Mouse (Mus musculus) erythroblast, embryonic 14.5 days (primary cell): Measurements from ENCODE around the gene Fndc3a. TPM values are rescaled to one million over a fixed set of nuclear protein-coding genes. Genes with fewer than 3 reads are reported as not detected.

Source experiments
- H3K27me3 ChIP-seq: 2 replicates; pipeline ENCODE4 v1.6.1; 2012; ENCODE audit warnings: inconsistent platforms; ENCODE audit not compliant: control insufficient read depth
- H3K36me3 ChIP-seq: 2 replicates; pipeline ENCODE4 v1.6.1; 2012; ENCODE audit warnings: mild to moderate bottlenecking, inconsistent platforms; ENCODE audit not compliant: control insufficient read depth
- H3K4me1 ChIP-seq: 2 replicates; pipeline ENCODE4 v1.6.1; 2012; ENCODE audit warnings: inconsistent platforms; ENCODE audit not compliant: control insufficient read depth
- H3K4me3 ChIP-seq: replicated peaks from 2 replicates; pipeline ENCODE3; 2012; ENCODE audit warnings: moderate library complexity, mild to moderate bottlenecking, inconsistent platforms
- H3K9me3 ChIP-seq: 2 replicates; pipeline ENCODE4 v1.6.1; 2012; ENCODE audit warnings: low read length, inconsistent platforms, mixed read lengths; ENCODE audit not compliant: control insufficient read depth
- GATA1 ChIP-seq: IDR thresholded peaks from 2 replicates; pipeline ENCODE4 v1.6.1; 2012; ENCODE audit warnings: low read length, inconsistent platforms, mixed read lengths
- TAL1 ChIP-seq: IDR thresholded peaks from 3 replicates; pipeline ENCODE4 v1.6.1; 2012; ENCODE audit warnings: low read length, inconsistent platforms, mixed read lengths
- polyA plus RNA-seq: library from polyadenylated mRNA; stranded (reverse); fragments of >175 nt; gene quantifications from 2 replicates; pipeline ENCODE4 v1.2.3, GENCODE M21; 2012

The Fndc3a gene
- polyA plus RNA-seq, result 0.07 and 0.08 TPM in 2 replicates

GRCm38 (mm10) chr14:72709710-72710340 is at the start of gene Fndc3a:
Gene Fndc3a (minus strand): TSS chr14:72710003.
- TF ChIP-seq TAL1 (no peak), GATA1 (no peak)
- Histone ChIP-seq H3K4me1 (peaks cover 22% of the 10 kb centered on the region), H3K4me3 (peak within 1 kb of the TSS; percentile 86), H3K9me3 (no peaks in the 10 kb centered on the region), H3K36me3 (no peaks in the 10 kb centered on the region), H3K27me3 (peaks cover 52% of the 10 kb centered on the region)

- Histone ChIP-seq H3K4me1 (no peaks in the 10 kb centered on the region), H3K9me3 (no peaks in the 10 kb centered on the region), H3K36me3 (no peaks in the 10 kb centered on the region), H3K4me3 (no peak overlapping the region), H3K27me3 (no peaks in the 10 kb centered on the region)
- TF ChIP-seq GATA1, result no peak
- TF ChIP-seq TAL1, result no peak
These were observed 43.1 kb upstream of the Fndc3a start for GRCm38 (mm10) chr14:72752893-72753292.

- no peaks in the 10 kb centered on the region for H3K27me3 ChIP-seq
- no peak for TF ChIP-seq TAL1
- TF ChIP-seq GATA1, result no peak
- H3K4me3 ChIP-seq, result no peak overlapping the region
- H3K36me3 ChIP-seq, result no peaks in the 10 kb centered on the region
- no peaks in the 10 kb centered on the region for H3K4me1 ChIP-seq
- H3K9me3 ChIP-seq, result no peaks in the 10 kb centered on the region
These were observed 40.8 kb upstream of the Fndc3a start for GRCm38 (mm10) chr14:72750426-72751182.

DNA sequence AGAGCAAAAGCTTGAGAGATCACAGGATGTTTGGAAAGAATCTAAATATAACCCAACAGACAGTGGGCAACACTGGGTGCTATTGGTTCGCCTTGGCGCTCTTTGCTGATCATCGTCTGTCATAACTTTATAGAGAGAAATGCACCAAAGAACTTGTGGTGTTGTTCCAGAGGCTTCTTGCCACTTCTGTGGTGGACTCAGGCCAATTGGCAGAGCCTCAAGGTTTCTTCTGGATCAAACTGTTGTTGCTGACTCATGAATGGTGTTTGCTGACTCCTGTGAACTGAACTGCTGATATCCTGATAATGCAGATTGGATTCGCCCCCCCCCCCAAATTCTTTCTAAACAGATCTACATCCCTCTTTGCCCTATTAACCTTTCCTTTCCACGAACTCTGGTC is 38.5 kb upstream of the Fndc3a start:
- no peaks in the 10 kb centered on the region for H3K4me1 ChIP-seq
- TF ChIP-seq TAL1, result no peak
- no peak for TF ChIP-seq GATA1
- H3K36me3 ChIP-seq, result no peaks in the 10 kb centered on the region
- H3K9me3 ChIP-seq, result no peaks in the 10 kb centered on the region
- no peak overlapping the region for H3K4me3 ChIP-seq
- H3K27me3 ChIP-seq, result no peaks in the 10 kb centered on the region

GRCm38 (mm10) chr14:72741667-72742066 is 31.9 kb upstream of the Fndc3a start:
- Histone ChIP-seq H3K9me3 (no peaks in the 10 kb centered on the region), H3K27me3 (no peaks in the 10 kb centered on the region), H3K4me3 (no peak overlapping the region), H3K36me3 (no peaks in the 10 kb centered on the region), H3K4me1 (no peaks in the 10 kb centered on the region)
- TF ChIP-seq TAL1 (no peak), GATA1 (no peak)

- Histone ChIP-seq H3K4me1 (no peaks in the 10 kb centered on the region), H3K9me3 (no peaks in the 10 kb centered on the region), H3K27me3 (no peaks in the 10 kb centered on the region), H3K4me3 (no peak overlapping the region), H3K36me3 (no peaks in the 10 kb centered on the region)
- TF ChIP-seq GATA1 (no peak), TAL1 (no peak)
These were observed 30.5 kb upstream of the Fndc3a start for GRCm38 (mm10) chr14:72740336-72740735.

DNA sequence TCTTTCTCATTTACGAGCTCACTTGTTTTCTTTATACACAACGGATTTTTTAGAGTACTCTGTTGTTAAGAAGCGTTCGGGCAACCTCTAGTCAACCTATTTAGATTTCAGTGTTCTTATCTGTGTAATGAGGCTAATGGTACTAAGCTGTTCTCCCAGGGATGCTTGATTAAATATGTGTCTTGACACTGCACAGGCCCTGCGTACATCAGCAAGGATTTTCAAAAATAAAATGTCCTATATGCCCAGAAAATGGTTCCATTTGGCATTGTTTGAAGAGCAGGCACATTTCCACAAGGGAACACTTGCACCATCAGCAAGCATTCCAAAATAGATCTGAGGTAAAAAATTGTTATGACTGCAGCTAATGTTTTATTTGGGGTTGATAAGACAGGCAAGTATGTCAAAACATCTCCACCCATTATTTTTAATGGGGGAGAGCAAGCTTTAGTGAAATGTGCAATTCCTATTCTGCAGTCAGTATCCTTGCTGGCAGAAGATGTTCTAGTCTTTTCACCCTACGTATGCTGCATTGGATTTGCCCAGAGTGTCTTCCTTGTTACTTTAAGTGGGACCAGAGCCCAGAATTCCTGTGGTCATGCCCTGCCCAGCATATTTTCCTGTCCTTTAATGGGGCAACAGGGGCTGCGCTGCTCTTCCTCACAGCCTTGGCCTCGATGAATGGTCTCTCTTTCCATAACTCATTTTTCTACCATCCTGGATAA is 29.8 kb upstream of the Fndc3a start:
- H3K36me3 ChIP-seq, result no peaks in the 10 kb centered on the region
- H3K9me3 ChIP-seq, result no peaks in the 10 kb centered on the region
- H3K27me3 ChIP-seq, result no peaks in the 10 kb centered on the region
- no peaks in the 10 kb centered on the region for H3K4me1 ChIP-seq
- TF ChIP-seq GATA1, result no peak
- no peak for TF ChIP-seq TAL1
- no peak overlapping the region for H3K4me3 ChIP-seq

- no peak for TF ChIP-seq GATA1
- H3K27me3 ChIP-seq, result no peaks in the 10 kb centered on the region
- no peaks in the 10 kb centered on the region for H3K9me3 ChIP-seq
- no peaks in the 10 kb centered on the region for H3K4me1 ChIP-seq
- no peaks in the 10 kb centered on the region for H3K36me3 ChIP-seq
- H3K4me3 ChIP-seq, result no peak overlapping the region
These were observed 29.0 kb upstream of the Fndc3a start for GRCm38 (mm10) chr14:72738776-72739175.

GRCm38 (mm10) chr14:72738217-72738616 is 28.4 kb upstream of the Fndc3a start:
- TF ChIP-seq GATA1, result no peak
- TF ChIP-seq TAL1, result no peak
- H3K27me3 ChIP-seq, result no peaks in the 10 kb centered on the region
- no peak overlapping the region for H3K4me3 ChIP-seq
- no peaks in the 10 kb centered on the region for H3K9me3 ChIP-seq
- H3K36me3 ChIP-seq, result no peaks in the 10 kb centered on the region
- H3K4me1 ChIP-seq, result no peaks in the 10 kb centered on the region
